Mouse (Mus musculus): Measurements from ENCODE around the gene Spout1.

Spout1 gene

DNA sequence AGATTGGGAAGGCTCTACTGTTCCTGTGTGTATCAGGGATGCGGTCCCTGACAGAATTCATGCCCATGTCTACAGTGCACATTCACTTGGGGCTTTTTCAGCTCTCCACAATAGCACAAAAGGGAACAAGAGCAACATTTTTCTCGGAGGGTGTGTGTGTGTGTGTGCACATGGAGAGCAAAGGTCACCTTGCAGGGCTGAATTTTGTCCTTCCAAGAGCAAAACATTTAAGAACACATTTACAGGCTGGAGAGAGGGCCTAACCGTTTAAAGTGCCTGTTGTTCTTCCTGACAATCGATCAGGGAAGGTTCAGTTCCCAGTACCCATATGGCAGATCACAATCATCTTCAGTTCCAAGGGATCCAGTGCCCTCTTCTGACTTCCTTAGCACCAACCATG, 48.1 kb downstream of the Spout1 start:
- no peak for DNase-seq (ENCODE audit: low read depth)

- peak; percentile 78 for DNase-seq (ENCODE audit: low read depth)
Observed at GRCm38 (mm10) chr2:30128789-30129188, 49.5 kb downstream of the Spout1 start.

DNA sequence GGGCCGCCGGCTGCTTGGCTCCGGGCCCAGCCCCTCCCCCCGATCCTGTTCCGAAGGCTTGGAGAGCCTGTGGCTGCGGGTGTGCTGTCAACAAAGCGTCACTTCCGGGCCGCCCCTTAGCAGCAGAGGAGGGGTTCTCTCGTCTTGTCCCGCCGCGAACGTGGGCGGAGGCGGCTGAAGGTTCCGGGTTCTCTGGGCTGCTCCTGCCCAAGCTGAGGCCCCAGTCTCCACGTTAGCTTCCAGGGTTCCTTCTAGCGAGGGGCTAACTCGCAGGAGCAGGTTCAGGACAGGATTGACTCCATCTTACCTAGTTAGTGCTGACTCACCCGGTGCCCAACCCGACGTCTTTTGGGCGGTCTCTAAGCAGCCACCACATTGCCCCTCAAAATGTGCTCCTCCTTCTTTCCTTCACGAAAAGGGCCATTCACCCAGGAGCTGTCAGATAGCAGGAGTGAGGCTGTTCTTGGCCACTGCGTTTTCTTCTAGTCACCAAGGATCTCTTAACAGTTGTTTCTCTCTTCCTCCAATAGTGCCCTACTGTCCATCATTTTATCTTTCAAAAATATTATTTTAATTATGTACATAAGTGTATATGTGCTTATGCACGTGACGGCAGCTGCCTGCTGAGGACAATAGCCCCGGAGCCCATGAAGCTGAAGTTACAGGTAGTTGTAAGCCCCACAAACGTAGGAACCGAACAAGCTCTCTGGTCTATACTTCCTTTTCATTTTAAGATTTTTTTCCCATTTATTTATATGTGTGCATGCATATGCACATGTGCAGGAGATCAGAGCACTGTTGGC, 53.6 kb downstream of the Spout1 start, which contains the start of gene Zer1:
Zer1 (minus strand) TSS at position 114 of the 803 bp plus-strand sequence.
- peak; percentile 96 for DNase-seq (ENCODE audit: low read depth)

- DNase-seq (ENCODE audit: low read depth): no peak
Observed at GRCm38 (mm10) chr2:30123729-30124471, 54.4 kb downstream of the Spout1 start.

Data from induced T-regulatory cell, adult 2 months (primary cell).